Comparison of ENCODE assay signal across 8 mouse cellular contexts in genomic region chr2:38822995-38823394, GRCm38 (mm10).
A peak's percentile ranks its signal among the peaks of the same experiment; 100 is the strongest.
DNase-seq lines count a peak whose midpoint lies in the region; ATAC-seq and TF ChIP-seq lines count a peak whose summit lies in the region.

No protein-coding gene starts in this region.

- no peak for TF ChIP-seq EP300 in CH12.LX (IDR thresholded peaks at IDR 0.05; ENCODE audit: low read length)

- H3K27ac ChIP-seq in CH12.LX (ENCODE audit: insufficient read depth, low read depth) = no peak overlapping the region
- peak overlapping the region; percentile 84 for H3K27ac ChIP-seq in bone marrow macrophage, adult 2 months (ENCODE audit: insufficient read depth, low read depth, low read length)
- H3K27ac ChIP-seq in embryonic fibroblast, embryonic 13.5 days (ENCODE audit: insufficient read depth, low read length) = peak overlapping the region; percentile 95
- peak overlapping the region; percentile 99 to 100 for H3K27ac ChIP-seq in heart, embryonic 14.5 days (replicated peaks in 1 of 2; ENCODE audit: control insufficient read depth in 1 of 2, insufficient read depth in 1 of 2, low read depth in 2 of 2, low read length in 2 of 2)
- peak overlapping the region; percentile 90 for H3K27ac ChIP-seq in kidney, postnatal 0 days
- peak overlapping the region; percentile 92 for H3K27ac ChIP-seq in neural tube, embryonic 15.5 days (replicated peaks)

- no peaks in the 10 kb centered on the region for H3K79me2 ChIP-seq in CH12.LX (replicated peaks; ENCODE audit: control insufficient read depth, extremely low read depth, insufficient read depth, poor library complexity, severe bottlenecking)

- DNase-seq in CH12.LX (ENCODE audit: extremely low read depth) = no peak
- DNase-seq in kidney, postnatal 0 days (ENCODE audit: low spot score) = peak; percentile 96
- DNase-seq in lung, adult 2 months = peak; percentile 37
- peak; percentile 58 for DNase-seq in thymus, postnatal 14 days

- H3K4me2 ChIP-seq in CH12.LX (ENCODE audit: insufficient read depth, low read depth, poor library complexity, severe bottlenecking) = peak overlapping the region; percentile 92
- peak overlapping the region; percentile 81 for H3K4me2 ChIP-seq in heart, embryonic 14.5 days (ENCODE audit: low read length)
- peak overlapping the region; percentile 65 for H3K4me2 ChIP-seq in kidney, postnatal 0 days (ENCODE audit: low read length)
- H3K4me2 ChIP-seq in neural tube, embryonic 15.5 days = peak overlapping the region; percentile 65

- dilution Hi-C loops in CH12.LX (cut with MboI; ENCODE audit: extremely low pct_ligation_motif_present, extremely low pct_unique_long_range_greater_than_20kb, low sequenced_read_pairs) = no loop called here

- H3K27me3 ChIP-seq in CH12.LX (replicated peaks) = no peaks in the 10 kb centered on the region
- no peaks in the 10 kb centered on the region for H3K27me3 ChIP-seq in heart, embryonic 14.5 days (ENCODE audit: control insufficient read depth, insufficient read depth, low read length)
- H3K27me3 ChIP-seq in kidney, postnatal 0 days (ENCODE audit: insufficient read depth, low read length) = no peaks in the 10 kb centered on the region
- H3K27me3 ChIP-seq in neural tube, embryonic 15.5 days (replicated peaks) = no peaks in the 10 kb centered on the region

- no peak for TF ChIP-seq RAD21 in CH12.LX (IDR thresholded peaks at IDR 0.05; ENCODE audit: low read depth, low read length)

- TF ChIP-seq CTCF in CH12.LX (conservative IDR thresholded peaks at IDR 0.05 in 1 of 2, IDR thresholded peaks at IDR 0.05 in 1 of 2; ENCODE audit: low read depth in 2 of 2, low read length in 2 of 2) = no peak
- TF ChIP-seq CTCF in bone marrow macrophage, adult 2 months (IDR thresholded peaks at IDR 0.05; ENCODE audit: low read depth, low read length) = no peak
- no peak for TF ChIP-seq CTCF in embryonic fibroblast, embryonic 13.5 days (IDR thresholded peaks at IDR 0.05; ENCODE audit: borderline replicate concordance, insufficient read depth, low read length)
- no peak for TF ChIP-seq CTCF in kidney, postnatal 0 days (IDR thresholded peaks at IDR 0.05; ENCODE audit: low read depth)
- no peak for TF ChIP-seq CTCF in lung, adult 2 months (IDR thresholded peaks at IDR 0.05; ENCODE audit: insufficient read depth, low read length)

- peaks cover 0 to 10% of the 10 kb centered on the region in 2 experiments; a peak in 1 of 4 replicates for H3K4me1 ChIP-seq in CH12.LX (ENCODE audit: control insufficient read depth in 1 of 2, insufficient read depth in 2 of 2)
- H3K4me1 ChIP-seq in bone marrow macrophage, adult 2 months (ENCODE audit: control insufficient read depth, insufficient read depth, low read length) = peaks cover 11% of the 10 kb centered on the region
- H3K4me1 ChIP-seq in embryonic fibroblast, embryonic 13.5 days (ENCODE audit: control insufficient read depth, insufficient read depth, low read length) = no peaks in the 10 kb centered on the region; the same call in 1 of the 2 replicates
- peaks cover 0 to 10% of the 10 kb centered on the region in 2 experiments; a peak in 2 of 4 replicates for H3K4me1 ChIP-seq in heart, embryonic 14.5 days (ENCODE audit: control insufficient read depth in 2 of 2, insufficient read depth in 2 of 2, low read length in 2 of 2)
- H3K4me1 ChIP-seq in kidney, postnatal 0 days (replicated peaks; ENCODE audit: insufficient read depth, low read length) = 0 out of 2 replicates have a peak, but pooled peaks cover 5% of the 10 kb centered on the region
- H3K4me1 ChIP-seq in lung, adult 2 months (ENCODE audit: control insufficient read depth, insufficient read depth, low read length) = peaks cover 3% of the 10 kb centered on the region
- peaks cover 21% of the 10 kb centered on the region for H3K4me1 ChIP-seq in neural tube, embryonic 15.5 days

- no peaks in the 10 kb centered on the region for H3K36me3 ChIP-seq in CH12.LX (replicated peaks in 1 of 2; ENCODE audit: control insufficient read depth in 1 of 2, insufficient read depth in 1 of 2, low read length in 1 of 2)
- no peaks in the 10 kb centered on the region for H3K36me3 ChIP-seq in heart, embryonic 14.5 days (ENCODE audit: control insufficient read depth, insufficient read depth, low read length)
- H3K36me3 ChIP-seq in kidney, postnatal 0 days (ENCODE audit: insufficient read depth, low read length) = no peaks in the 10 kb centered on the region
- H3K36me3 ChIP-seq in neural tube, embryonic 15.5 days = no peaks in the 10 kb centered on the region

- WGBS in heart, embryonic 14.5 days = 19% methylated on average over 6 of the region's 6 CpGs
- WGBS in kidney, postnatal 0 days = 1% methylated on average over 6 of the region's 6 CpGs
- 12% methylated on average over 6 of the region's 6 CpGs for WGBS in lung, adult 2 months
- WGBS in neural tube, embryonic 15.5 days = 8% methylated on average over 6 of the region's 6 CpGs

- no peak for TF ChIP-seq POLR2A in CH12.LX (IDR thresholded peaks at IDR 0.05; ENCODE audit: low read depth, low read length)
- no peak for TF ChIP-seq POLR2A in bone marrow macrophage, adult 2 months (IDR thresholded peaks at IDR 0.05; ENCODE audit: borderline replicate concordance, low read depth, low read length)
- peak; percentile 78 for TF ChIP-seq POLR2A in embryonic fibroblast, embryonic 13.5 days (IDR thresholded peaks at IDR 0.05; ENCODE audit: low read depth, low read length)
- no peak for TF ChIP-seq POLR2A in lung, adult 2 months (IDR thresholded peaks at IDR 0.05; ENCODE audit: borderline replicate concordance, extremely low read depth, low read depth, low read length)

- H3K4me3 ChIP-seq in CH12.LX (replicated peaks in 1 of 3; ENCODE audit: low read depth in 2 of 3, low read length in 2 of 3, poor library complexity in 1 of 3) = no peak overlapping the region
- H3K4me3 ChIP-seq in bone marrow macrophage, adult 2 months (ENCODE audit: insufficient read depth, low read length) = peak overlapping the region; percentile 60
- peak overlapping the region; percentile 70 for H3K4me3 ChIP-seq in embryonic fibroblast, embryonic 13.5 days (ENCODE audit: insufficient read depth, low read length)
- peak overlapping the region; percentile 46 to 96; a peak in 3 of 4 replicates for H3K4me3 ChIP-seq in heart, embryonic 14.5 days (ENCODE audit: control insufficient read depth in 1 of 2, insufficient read depth in 1 of 2, low read depth in 1 of 2, low read length in 2 of 2)
- H3K4me3 ChIP-seq in kidney, postnatal 0 days (replicated peaks; ENCODE audit: low read depth, low read length) = peak overlapping the region; percentile 59
- peak overlapping the region; percentile 50 for H3K4me3 ChIP-seq in lung, adult 2 months (replicated peaks; ENCODE audit: extremely low read depth, low read depth, low read length)
- peak overlapping the region; percentile 50 for H3K4me3 ChIP-seq in neural tube, embryonic 15.5 days (replicated peaks)

- in situ Hi-C loops in CH12.LX (cut with MboI; ENCODE audit: low pct_ligation_motif_present, low pct_unique_long_range_greater_than_20kb, low sequenced_read_pairs) = no loop called here

- peak; percentile 88 for ATAC-seq in heart, embryonic 14.5 days (ENCODE audit: insufficient number of reproducible peaks, insufficient read depth, low FRiP score, low read depth)
- peak; percentile 97 for ATAC-seq in kidney, postnatal 0 days (replicated peaks; ENCODE audit: low FRiP score, low read depth)
- peak; percentile 86 for ATAC-seq in neural tube, embryonic 15.5 days (ENCODE audit: low FRiP score)

- H3K9ac ChIP-seq in CH12.LX (ENCODE audit: insufficient read depth, low read depth) = no peak overlapping the region
- peak overlapping the region; percentile 86 for H3K9ac ChIP-seq in heart, embryonic 14.5 days (ENCODE audit: low read length)
- H3K9ac ChIP-seq in kidney, postnatal 0 days (ENCODE audit: low read depth, low read length) = peak overlapping the region; percentile 69
- H3K9ac ChIP-seq in neural tube, embryonic 15.5 days (replicated peaks) = peak overlapping the region; percentile 63

- H3K9me3 ChIP-seq in CH12.LX (replicated peaks; ENCODE audit: low read length) = no peaks in the 10 kb centered on the region
- H3K9me3 ChIP-seq in heart, embryonic 14.5 days (ENCODE audit: control insufficient read depth, low read length) = no peaks in the 10 kb centered on the region
- no peaks in the 10 kb centered on the region for H3K9me3 ChIP-seq in kidney, postnatal 0 days (replicated peaks; ENCODE audit: low read length)
- H3K9me3 ChIP-seq in neural tube, embryonic 15.5 days (replicated peaks) = no peaks in the 10 kb centered on the region

TF ChIP-seq in CH12.LX, 34 proteins besides CTCF, POLR2A, EP300 and RAD21:
- no peak for TF ChIP-seq HCFC1 (IDR thresholded peaks at IDR 0.05; ENCODE audit: low read depth, low read length)
- no peak for TF ChIP-seq RCOR1 (conservative IDR thresholded peaks at IDR 0.05; ENCODE audit: low read depth, low read length)
- TF ChIP-seq ZKSCAN1 (IDR thresholded peaks at IDR 0.05; ENCODE audit: borderline replicate concordance, low read depth, low read length) = no peak
- TF ChIP-seq CHD2 (IDR thresholded peaks at IDR 0.05; ENCODE audit: low read length) = no peak
- no peak for TF ChIP-seq NELFE (IDR thresholded peaks at IDR 0.05; ENCODE audit: low read depth, low read length)
- TF ChIP-seq MXI1 (IDR thresholded peaks at IDR 0.05; ENCODE audit: low read depth, low read length) = no peak
- TF ChIP-seq MEF2A (IDR thresholded peaks at IDR 0.05; ENCODE audit: borderline replicate concordance, low read depth, low read length) = no peak
- no peak for TF ChIP-seq CHD1 (IDR thresholded peaks at IDR 0.05; ENCODE audit: low read depth, low read length)
- TF ChIP-seq MAFK (IDR thresholded peaks at IDR 0.05; ENCODE audit: insufficient replicate concordance, low read length) = no peak
- TF ChIP-seq PAX5 (IDR thresholded peaks at IDR 0.05; ENCODE audit: low read length) = no peak
- no peak for TF ChIP-seq SMC3 (IDR thresholded peaks at IDR 0.05; ENCODE audit: low read depth, low read length)
- no peak for TF ChIP-seq MAZ (IDR thresholded peaks at IDR 0.05; ENCODE audit: low read depth, low read length)
- TF ChIP-seq ELF1 (IDR thresholded peaks at IDR 0.05; ENCODE audit: low read depth, low read length) = no peak
- TF ChIP-seq USF2 (conservative IDR thresholded peaks at IDR 0.05; ENCODE audit: low read depth, low read length) = no peak
- TF ChIP-seq JUND (conservative IDR thresholded peaks at IDR 0.05; ENCODE audit: low read depth, low read length) = no peak
- no peak for TF ChIP-seq TBP (conservative IDR thresholded peaks at IDR 0.05; ENCODE audit: low read depth, low read length)

Comparison
In these comparisons a context has a peak if more than half of its experiments do, and no peak if none do; other contexts are left out.
1. H3K4me3 ChIP-seq: peak in bone marrow macrophage, adult 2 months (single experiment), embryonic fibroblast, embryonic 13.5 days (single experiment), heart, embryonic 14.5 days (2 of 2), kidney, postnatal 0 days (single experiment), lung, adult 2 months (single experiment) and neural tube, embryonic 15.5 days (single experiment); none in CH12.LX (0 of 3).
2. Peak in every context shown above with its lines, with median percentiles within 50 percentile points of each other: H3K4me2 ChIP-seq and ATAC-seq.